Mouse (Mus musculus) testis, postnatal 14 days (tissue): Measurements from ENCODE around the gene 1700017B05Rik.
"Not testable (repeated sequence)": the region's sequence is repeated elsewhere in the genome, so short reads cannot be mapped to it uniquely, and the experiment has no call there.

Experiments used
- DNase-seq: peaks from one replicate; pipeline ENCODE4 v3.0.0; 2021; ENCODE audit warnings: low spot score

1700017B05Rik gene

GRCm38 (mm10) chr9:57248030-57248942, 14.1 kb downstream of the 1700017B05Rik start:
- no peak for DNase-seq

- DNase-seq, result no peak
These were observed 15.2 kb downstream of the 1700017B05Rik start for GRCm38 (mm10) chr9:57247201-57247671.

DNA sequence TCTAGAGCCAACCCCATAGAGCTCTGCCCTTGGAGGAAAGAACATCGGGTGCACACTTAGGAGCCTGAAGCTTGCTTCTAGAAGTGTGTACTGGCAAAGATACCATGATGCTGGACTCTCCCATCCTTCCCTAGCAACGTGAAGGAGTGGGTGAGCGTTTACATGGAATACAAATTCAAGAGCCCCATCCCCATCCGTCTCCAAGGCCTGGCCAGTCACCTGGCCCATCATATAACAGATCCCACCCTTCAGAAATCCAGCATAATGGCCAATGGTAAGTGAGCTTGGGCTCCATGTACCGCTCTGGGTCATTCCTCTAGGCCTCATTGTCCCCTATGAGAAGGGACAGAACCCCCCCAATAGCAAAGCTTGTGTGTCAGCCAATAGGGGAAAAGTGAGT, 15.9 kb downstream of the 1700017B05Rik start:
- no peak for DNase-seq

DNA sequence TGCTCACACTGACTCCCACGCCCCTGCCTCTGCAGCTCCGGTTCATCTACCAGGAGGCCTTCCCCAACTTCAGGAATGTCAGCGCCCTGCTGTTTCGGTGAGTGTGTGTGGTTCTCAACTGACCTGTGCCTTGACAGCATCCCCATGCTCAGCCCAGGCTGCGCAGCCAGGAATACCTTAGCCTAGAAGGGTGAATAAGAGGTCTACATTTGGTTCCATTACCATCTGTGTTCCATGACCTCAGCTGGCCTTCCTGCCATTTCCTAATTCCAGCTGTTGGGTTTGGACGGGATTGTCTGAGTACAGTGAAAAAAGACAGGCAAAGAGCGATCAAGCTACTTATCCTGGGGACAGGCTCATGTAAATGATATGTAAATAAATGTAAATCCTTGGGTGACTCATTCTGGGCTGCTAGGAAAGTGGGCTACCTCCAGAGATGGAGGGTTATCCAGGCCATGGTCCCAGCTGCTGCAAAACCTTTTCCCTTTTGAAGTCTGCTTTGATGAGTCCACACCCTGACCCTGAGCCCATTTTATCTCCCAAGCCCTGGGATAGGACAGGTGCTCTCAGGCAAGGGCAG, 18.2 kb downstream of the 1700017B05Rik start:
- DNase-seq, result no peak

DNA sequence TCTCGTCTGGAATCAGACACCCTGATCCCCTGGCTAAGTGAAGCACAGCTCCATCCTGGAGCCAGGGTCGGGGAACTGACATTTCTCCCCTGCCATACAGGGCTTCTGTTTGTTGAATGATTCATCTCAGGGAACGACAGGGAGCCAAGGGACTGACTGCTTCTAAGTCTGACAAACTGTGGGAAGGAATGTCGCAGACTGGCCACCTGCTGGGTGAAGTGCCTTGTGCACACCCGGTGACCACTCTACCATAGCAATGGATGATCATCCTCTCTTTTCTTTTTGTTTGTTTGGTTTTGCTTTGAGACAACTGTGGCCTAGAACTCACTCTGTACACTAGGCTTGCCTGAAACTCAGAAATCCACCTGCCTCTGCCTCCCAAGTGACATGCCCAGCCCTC, 19.5 kb downstream of the 1700017B05Rik start:
- DNase-seq, result no peak

GRCm38 (mm10) chr9:57241111-57241510, 21.3 kb downstream of the 1700017B05Rik start:
- DNase-seq, result no peak

- no peak for DNase-seq
These were observed 24.2 kb downstream of the 1700017B05Rik start for GRCm38 (mm10) chr9:57238220-57238619.

DNA sequence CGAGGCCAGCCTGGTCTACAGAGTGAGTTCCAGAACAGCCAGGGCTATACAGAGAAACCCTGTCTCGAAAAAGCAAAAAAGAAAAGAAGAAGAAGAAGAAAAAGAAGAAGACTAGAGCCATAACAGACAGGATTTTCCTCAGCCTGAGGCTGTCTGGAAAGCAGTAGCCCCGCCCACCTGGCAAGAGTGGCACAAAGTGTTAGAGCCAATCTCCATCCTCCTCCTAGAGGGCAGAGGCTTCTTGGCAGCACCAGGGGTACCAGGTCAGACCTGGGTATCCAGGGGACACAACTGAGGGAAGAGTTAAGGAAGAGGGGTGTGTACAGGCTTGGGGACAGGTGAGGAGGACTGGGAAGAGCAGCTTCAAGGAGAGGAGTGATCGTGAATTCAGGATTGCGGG, 24.7 kb downstream of the 1700017B05Rik start:
- DNase-seq, result no peak

DNA sequence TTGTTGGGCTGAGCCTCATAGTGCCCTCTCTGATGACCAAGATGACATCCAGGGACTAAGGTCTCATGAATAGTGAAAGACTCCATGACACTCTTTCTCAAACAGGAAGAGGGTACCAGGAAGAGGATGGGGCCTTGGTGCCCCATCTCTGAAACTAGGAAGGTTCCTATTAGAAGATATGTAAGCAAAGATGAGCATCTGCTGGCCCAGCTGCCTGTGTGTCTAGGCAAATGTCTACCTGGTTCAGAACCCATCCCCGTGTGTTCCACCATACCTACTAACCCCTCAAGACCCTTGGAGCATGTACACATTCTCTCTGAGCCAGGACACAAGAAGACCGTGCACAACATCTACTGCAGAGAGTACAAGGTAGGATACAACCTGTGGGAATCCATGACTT, 26.2 kb downstream of the 1700017B05Rik start, which contains the start of gene Trcg1:
Gene Trcg1, plus strand, starts transcription at position 301 of the 400 bp plus-strand sequence.
- no peak for DNase-seq

DNA sequence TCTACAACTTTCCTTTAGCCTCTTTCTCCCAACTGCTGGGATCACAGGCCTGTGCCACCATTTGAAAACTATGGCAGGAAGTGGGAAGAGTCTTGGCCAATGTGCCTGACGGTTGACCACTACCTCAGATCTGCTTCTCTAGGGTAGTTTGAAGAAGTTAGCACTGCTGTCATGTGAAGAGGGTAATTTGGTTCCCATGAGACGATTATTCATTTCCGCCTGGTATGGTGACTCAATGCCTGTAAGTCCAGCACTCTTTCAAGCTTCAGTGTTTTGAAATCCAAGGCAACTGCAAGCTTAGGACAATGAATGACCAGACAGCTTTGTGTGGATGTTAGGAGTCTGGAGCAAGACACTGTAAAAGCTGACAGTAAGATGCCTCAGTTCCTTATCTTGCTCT, 28.6 kb downstream of the 1700017B05Rik start:
- DNase-seq, result no peak

DNA sequence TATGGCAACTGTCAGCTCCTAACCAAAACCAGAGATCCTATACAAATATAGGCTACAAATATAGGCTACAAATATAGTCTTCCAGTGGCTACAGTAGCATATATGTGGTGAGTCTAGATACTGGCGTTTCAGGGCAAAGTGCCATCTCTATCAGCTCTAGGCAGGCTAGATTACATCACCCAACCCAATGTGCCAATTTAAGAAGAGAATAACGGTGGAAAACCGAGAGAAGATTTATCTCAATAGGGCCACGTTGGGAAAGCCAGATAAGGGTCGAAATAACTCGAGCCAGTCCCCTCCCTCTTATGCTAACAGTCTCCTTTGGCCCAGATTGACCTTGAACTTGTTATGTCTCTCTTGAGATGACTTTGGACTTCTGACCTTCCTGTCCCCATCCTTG, 29.3 kb downstream of the 1700017B05Rik start:
- no peak for DNase-seq

DNA sequence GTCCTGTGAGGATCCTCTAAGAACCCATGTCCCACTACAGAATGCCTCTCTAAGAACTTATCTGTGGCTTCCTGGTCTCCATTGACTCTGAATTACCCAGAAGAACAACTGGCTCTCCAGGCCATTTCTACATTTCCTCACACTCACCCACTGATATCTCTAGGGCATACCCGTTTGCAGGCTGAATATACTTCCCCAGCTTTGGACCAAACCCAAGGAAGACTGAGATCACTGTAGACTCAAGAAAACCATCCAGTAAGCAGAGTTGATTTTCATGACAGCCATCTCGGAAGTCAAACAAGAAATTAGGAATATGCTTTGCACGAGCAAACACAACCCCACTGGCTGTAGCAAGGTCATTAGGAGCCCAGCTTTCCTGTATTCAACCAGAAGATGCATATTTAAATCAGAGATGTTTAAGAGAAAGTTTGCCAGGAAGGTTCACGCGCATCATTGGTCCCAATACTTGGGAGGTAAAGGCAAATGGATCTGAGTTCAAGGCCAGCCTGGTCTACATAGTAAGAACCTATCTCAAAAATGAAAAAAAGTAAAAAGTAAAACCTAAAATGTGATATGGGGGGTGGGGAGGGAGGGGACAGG, 30.0 kb downstream of the 1700017B05Rik start:
- no peak for DNase-seq

DNA sequence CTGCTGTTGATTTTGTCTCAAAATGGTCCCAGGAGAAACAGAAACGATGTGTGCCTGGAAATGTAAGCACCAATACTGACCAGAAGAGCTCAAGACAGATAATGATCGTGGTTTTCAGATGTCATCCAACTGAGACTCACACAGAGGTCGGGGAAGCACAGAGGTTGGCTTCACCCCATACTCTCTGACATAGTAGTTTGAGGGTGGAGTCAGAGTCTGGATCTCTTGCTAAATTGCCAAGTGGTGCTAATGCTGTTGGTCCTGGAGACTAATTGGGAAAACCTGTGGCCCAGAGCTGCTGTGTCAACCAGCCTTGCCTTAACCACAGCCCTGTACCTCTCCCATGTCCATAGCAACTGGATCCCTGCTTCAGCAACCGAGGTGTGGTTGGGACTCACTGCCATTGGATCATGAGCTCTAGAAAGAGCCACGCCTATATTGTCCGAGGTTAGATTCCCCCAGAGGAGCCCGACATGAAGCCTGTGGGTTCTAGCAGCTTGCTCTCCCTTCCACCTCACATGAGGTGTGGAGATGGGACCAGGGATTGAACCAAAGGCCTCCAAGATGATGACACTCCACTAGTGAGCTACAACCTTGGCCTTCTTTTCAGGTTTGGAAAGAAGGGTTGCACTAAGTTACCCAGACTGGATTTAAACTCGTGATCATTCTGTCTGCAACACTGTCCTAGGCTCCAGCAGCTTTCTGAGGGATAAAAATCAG, 30.7 kb downstream of the 1700017B05Rik start:
- DNase-seq, result no peak

GRCm38 (mm10) chr9:57230146-57230783, 32.1 kb downstream of the 1700017B05Rik start:
- no peak for DNase-seq

DNA sequence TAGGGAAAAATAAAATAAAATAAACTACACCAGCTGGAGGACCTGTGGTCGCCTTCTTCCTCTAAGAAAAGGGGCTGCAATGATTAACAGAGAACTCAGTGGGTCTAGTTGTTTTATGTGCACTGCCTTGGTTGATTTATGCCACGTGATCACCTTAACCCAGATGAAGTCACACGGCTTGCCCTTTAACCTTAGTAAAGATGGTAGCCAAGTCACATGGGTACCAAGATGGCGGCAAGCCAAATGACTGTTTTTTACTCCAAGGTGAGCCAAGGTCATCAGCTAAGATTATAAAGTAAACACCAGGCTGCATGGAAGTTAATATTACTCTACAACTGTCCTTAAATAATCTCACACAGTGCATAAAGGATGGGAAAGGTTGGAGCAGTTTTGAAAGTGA, 32.7 kb downstream of the 1700017B05Rik start:
- no peak for DNase-seq

DNA sequence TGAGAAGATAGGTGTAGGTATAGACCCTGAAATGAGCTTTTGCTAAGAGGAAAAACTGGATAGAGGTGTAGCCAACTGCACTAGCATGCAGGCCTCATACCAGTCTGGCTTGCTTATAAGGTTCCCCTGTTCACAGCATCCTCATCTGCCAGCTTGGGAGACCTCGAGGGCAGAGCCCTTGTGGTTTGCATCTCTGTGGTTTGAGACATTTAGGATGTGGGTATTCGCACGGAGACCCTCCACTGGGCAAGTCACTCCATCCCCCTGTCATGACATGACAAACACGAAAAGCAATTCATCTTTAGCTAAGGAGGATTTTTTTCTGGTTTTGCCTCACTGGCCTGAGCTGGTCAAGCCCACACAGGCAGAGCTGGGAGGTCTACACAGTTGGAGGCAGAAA, 34.2 kb downstream of the 1700017B05Rik start:
- no peak for DNase-seq

- no peak for DNase-seq
These were observed 35.2 kb downstream of the 1700017B05Rik start for GRCm38 (mm10) chr9:57227203-57227602.

- not testable (repeated sequence) for DNase-seq
These were observed 35.7 kb downstream of the 1700017B05Rik start for GRCm38 (mm10) chr9:57226628-57227122.

DNA sequence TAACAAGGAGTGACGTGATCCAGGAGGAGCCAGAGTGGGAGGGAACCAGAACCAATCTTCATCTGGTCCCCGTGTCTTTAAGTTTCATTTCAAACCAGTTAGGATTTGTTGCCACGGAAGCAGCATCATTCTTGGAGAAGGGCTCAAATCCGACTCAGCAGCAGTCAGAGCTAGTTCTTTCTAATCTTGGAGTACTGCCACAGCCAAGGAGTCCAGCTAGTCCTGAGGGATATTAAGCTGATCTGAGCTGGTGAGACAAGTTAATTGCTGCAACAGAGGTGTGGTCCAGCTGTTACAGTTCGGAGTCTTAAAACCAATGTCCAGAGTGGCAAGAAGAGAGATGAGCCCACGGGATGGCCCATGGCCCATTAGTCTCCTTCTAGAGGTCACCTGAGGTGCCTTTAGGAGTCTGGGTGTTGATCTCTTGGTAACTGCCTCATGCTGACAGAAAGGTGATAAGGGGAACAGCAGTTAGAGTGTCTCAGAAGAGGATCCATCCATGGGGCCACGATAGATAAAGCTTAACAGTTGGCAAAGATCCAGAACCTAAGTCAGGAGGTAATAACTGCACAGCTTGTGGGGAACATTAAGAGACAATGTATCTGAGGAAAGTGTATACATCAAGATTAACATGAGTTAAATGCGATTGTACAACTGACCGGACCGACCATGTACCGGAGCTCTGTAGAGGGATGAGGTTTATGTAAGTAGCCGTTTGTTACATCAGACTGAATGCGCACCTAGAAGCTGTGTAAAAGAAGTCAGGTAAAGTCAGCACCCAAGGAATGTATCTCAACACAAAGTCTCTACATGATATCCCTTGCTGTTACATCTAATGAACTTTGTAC, 36.4 kb downstream of the 1700017B05Rik start:
- no peak for DNase-seq

DNA sequence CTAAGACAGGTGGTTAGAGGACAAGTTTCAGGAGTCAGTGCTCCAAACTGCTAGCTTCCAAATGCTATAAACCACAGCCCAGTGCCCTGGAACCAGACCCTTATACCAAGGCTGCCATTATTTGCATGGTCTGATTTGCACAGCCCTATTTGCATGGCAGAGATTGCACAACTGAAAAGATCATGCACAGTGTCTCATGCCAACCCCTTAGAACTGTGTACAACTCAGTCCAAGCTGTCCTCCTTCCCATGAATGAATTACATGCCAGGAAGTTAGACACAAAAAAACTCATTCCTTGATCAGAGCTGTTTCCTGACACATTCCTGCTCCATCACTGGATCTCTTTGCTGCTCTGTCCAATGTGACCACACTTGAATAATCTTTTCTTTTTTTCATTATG, 39.1 kb downstream of the 1700017B05Rik start:
- no peak for DNase-seq

DNA sequence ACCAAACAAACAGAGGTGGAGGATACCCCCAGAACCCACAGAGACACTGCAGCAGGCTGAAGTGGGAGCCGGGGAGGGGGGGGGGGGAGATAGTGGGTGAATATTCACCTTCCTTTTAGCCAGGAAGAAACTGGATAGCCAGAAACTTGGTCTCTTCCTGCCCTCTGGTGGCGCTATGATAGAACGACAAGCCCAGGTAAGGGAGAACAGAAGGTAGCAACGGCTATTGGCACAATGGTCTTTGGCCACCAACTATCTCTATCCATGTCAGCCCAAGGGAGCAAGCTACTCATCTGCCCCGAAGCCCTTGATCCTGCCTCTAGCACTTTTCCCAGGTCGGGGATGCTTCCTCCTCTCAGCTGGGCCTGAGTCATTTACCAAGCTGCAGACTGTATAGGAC, 42.1 kb downstream of the 1700017B05Rik start:
- no peak for DNase-seq
